Mouse (Mus musculus): ENCODE data around the gene Igsf8.
A peak's percentile ranks its signal among the peaks of the same experiment; 100 is the strongest.

Igsf8 gene

DNA sequence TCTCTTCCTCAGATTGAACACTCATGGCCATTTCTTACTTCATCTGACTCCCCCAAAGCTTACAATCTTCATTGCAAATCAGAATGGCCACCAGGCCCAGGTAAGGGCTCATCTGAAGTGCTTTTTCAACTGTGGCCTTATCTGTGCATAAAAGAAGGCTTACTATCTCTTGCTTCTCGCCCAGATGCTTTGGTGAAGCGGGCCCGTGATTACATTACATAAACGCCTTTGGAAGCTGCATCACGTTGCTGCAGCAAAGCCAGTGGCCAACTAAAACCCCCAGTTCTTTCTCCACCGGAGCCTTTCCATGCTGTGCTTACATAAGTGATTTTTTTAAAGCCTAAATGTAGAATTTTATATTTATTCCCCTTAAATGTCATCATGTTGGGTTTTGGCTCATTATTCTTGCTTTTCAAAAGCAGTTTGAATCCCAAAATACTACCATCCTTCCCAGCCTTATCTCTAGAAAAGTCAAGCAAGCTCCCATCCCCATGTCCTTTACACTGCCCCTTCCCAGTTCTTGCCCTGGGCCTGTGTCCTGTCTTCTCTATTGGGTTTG is 62.4 kb downstream of the Igsf8 start:
- DNase-seq (ENCODE audit: low spot score): no peak

DNA sequence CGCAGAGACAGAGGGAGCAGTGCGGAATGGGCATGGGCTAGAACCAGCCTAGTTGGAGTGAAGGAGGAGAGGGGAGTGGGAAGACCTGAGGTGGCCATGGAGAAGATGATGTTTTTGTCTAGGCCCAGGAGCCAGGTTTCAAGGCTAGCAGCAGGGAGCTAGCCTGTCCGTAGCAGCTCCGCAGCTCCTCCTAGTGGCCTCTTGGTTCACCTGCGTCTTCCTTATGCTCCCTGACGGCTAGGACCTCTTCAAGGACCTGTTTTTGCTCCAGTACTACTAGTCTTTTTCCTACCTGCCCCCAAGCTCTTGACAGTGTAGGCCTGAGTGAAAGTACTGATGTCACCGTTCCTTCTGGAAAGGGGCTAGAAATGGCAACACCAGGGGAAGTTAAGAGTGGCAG is 63.3 kb downstream of the Igsf8 start:
- DNase-seq (ENCODE audit: low spot score): peak; percentile 81

DNA sequence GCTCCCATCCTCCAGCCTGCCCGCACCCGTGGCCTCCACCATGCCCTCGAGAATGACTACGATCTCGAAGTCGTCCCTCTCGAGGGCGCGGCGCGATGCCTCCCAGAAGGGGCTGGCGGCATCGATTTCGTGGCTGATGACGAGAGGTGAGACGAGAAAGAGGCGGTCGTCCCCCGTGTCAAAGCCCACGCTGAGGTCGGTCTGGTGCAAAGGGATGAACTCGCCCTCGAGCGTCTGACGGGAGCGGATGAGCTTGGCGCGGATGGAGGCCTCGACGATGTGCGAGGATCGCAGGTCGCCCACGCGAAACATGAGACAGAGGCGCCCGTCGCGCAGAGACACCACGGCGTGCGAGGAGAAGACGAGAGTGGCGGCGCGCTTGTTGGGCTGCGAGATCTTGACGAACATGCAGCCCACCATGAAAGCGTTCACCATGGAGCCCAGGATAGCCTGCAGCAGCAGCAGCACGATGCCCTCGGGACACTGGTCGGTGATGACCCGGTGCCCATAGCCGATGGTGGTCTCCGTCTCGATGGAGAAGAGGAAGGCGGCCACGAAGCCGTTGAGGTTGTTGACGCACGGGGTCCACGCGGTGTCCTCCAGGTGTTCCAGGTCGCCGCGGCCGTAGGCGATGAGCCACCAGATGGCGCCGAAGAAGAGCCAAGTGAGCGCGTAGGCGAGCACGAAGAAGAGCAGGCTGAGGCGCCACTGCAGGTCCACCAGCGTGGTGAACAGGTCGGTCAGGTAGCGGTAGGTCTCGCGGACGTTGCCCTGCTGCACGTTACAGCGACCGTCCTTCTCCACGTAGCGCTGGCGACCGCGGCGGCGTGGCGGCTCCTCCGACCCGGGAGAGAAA is 64.5 kb downstream of the Igsf8 start:
- no peak for DNase-seq (ENCODE audit: low spot score)

DNA sequence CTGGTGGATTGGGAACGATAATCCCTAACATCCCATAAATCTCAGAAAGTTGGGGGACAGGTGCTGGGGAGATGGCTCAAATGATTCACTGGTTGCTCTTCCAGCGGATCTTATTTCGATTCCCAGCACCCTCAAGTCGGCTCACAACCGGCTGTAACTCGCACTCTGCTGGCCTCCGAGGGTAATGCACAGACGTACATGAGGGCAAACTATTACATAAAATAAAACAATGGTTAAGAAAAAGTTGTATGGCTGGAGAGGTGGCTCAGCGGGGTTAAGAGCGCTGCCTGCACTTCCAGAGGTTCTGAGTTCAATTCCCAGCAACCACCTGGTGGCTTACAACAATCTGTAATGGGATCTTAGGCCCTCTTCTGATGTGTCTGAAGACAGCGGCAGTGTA is 65.2 kb downstream of the Igsf8 start:
- DNase-seq (ENCODE audit: low spot score): no peak

DNA sequence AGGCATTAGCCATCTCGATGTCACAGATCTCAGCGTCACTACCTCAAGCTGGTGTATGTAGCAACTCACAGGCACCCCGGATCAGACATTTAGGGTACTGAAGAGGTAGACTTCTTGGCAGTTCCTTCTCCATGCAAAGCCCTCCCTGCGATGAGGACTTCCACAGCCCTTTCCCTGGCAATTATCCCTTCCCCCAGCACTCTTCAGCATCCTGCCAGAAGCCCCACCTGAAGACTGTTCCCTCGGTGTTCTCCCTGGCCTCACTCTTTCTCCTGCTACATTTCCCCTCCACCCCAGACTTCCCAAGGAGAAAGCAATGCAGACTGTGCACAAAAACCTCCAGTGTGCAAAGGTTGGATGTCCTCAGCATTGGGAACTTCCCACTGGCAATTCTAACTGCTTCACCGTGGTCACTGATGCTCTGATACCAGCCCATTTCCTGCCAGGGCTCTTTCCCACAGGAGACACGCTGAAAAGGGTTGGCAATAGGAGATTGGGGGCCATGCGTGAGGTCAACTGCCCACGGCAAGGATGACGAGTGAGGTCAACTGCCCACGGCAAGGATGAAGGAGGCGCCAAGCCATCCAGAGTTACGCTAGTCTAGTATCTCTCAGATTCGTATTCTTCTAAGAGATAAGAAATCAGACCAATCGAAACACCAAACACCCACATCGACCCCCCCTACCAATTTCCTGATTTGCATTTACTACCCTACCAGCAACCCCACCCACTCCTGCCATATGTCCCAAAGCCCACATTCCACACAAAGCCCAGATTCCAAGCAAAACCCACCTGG is 66.0 kb downstream of the Igsf8 start:
- no peak for DNase-seq (ENCODE audit: low spot score)

DNA sequence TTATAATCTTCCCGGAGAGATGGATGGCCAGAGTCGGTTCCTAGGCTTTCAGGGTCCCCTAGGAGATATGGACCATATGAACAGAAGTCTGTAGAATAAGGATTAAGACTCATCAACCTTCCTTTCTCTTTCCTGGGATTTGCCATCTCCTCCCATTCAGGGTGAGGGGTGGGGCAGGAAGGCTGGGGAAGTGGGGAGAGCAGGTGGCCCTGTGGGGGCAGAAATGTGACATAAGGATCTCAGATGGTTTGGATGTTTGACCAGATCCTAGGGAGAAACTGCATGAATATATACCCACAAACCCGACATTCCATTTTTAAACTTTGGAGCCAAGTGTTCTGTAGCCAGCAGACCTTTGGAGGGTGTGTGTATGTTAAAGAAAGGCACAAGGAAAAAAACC is 66.6 kb downstream of the Igsf8 start:
- DNase-seq (ENCODE audit: low spot score): no peak

DNA sequence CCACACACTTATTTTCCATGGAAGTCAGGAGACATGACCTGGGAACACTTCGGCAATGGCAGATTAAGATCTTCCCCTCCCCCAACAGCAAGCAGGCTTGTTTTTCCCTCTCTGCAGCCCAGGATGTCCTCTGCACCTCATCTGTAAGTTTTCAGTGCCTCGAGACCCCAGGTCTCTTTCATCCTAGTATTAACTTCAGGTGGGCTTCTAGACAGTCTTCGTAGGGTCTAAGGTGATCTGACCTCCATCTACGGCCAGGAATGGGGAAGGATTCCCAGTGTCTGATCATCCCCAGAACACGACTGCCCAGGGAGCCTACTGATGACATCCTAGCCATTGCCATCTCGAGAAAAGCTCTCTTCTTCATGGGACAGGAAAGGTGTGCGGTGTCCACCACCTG is 67.0 kb downstream of the Igsf8 start:
- no peak for DNase-seq (ENCODE audit: low spot score)

DNA sequence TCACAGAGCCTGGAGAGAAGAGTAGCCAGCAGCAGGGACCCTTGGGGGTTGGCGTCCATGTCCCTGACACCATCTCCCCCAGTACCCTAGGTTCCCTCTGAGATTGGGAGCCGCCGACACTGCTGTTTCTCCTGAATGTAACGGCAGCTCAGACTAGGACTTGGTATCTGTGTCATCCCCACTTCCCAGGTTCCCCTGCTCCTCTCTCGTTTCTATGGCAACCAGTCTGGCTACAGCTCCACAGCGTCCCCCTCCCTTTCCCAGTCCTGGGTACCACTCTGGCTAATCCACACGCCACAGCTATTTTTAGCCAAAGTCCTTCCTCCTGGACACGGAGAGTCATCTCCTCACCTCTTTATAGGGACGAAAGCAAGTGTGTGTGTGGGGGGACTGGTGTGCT is 67.7 kb downstream of the Igsf8 start, which contains the start of gene Kcnj9:
TSS of gene Kcnj9 (minus strand) at position 188 of the 400 bp plus-strand sequence.
- no peak for DNase-seq (ENCODE audit: low spot score)

DNA sequence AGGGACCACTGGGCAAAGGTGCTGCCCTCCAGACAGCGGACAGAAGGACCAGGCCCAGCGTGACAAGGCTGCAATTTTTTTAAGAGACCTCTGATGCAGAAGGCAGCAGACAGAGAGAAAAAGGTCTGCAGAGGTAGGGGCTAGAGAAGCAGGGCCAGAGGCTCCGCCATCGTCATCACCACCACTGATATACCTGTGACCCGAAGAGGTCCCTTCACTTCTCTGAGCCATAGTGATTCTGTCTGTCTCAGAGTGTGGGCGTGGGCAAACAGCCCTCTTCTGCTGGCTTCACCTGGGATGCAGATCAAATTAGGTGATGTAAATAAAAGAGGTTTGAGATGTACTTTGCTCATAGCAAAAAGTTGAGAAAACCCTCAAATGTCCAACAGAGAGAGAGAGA is 68.2 kb downstream of the Igsf8 start:
- no peak for DNase-seq (ENCODE audit: low spot score)

DNA sequence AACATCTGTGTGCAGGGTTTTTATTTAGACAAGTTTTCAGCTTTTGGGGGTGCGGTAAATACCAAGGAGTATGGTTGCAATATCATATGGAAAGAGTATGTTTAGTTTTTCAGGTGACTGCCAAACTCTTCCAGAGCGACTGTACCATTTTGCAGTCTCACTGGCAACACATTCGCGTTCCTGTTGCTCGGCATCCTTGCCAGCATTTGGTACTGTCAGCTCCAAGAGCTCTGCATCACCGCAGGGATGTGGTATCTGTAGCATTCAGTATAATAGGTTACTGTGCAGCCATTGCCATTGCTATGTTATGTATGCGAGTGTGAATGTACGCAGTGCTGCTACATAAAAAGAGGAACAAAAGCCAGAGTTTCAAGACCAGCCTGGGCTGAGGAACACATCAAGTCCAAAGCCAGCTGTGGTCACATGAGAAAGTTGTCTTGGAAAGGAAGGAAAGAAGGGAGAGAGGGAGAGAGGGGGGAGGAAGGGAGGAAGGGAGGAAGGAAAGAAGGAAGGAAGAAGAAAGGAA is 70.0 kb downstream of the Igsf8 start:
- no peak for DNase-seq (ENCODE audit: low spot score)

DNA sequence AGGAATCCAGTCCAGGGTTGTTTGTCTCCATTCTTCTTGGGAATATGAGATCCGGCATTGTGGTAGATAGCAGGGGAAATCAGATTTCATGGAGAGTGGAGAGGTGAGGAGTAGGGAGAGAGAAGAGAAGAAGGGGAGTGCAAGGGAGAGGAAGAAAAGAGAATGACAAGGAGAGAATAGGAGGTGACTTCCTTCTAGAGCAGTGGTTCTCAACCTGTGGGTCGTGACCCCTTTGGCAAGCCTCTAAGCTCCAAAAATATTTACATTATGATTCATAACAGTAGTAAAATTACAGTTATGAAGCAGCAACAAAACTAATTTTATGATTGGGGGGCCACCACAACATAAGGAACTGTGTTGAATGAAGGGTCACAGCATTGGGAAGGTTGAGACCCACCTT is 71.5 kb downstream of the Igsf8 start:
- no peak for DNase-seq (ENCODE audit: low spot score)

DNA sequence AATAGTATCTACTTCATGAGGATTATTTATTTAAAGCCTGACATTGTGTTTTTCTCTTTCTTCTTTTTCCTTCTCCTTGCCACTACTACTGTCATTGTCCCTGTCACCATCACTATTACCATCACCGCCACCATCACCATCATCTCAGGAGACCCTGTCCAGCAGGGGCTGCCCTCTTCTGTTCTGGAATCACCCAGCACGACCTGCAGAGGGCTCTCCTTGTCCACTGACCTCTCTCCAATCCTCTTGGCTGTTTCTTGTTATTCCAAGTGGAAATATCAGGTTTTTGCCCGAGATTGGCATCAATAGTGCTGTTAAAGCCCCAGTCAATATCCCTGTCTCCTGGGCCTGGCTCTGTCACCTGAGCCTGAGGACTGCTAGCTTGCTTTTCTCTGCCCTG is 72.1 kb downstream of the Igsf8 start:
- DNase-seq (ENCODE audit: low spot score): peak; percentile 37

DNA sequence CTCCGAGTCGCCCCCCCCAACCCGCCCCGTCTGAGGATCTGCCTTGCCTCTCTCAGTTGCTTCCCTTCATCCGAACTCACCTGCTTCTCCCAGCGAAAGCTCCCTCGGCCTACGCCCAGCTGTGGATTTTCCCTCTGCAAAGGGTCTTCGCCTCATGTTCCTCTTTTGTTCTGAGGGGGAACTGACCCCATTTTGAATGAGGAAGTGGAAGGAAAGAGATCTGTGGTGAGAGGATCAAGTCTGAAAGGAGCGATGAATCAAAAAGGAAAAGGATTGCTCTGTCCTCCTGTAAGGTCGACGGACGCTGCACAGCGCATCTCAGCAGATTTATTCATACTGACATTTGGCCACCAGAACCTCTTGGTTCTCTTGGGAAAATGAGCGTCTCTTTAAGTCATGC is 74.4 kb downstream of the Igsf8 start:
- DNase-seq (ENCODE audit: low spot score): no peak

DNA sequence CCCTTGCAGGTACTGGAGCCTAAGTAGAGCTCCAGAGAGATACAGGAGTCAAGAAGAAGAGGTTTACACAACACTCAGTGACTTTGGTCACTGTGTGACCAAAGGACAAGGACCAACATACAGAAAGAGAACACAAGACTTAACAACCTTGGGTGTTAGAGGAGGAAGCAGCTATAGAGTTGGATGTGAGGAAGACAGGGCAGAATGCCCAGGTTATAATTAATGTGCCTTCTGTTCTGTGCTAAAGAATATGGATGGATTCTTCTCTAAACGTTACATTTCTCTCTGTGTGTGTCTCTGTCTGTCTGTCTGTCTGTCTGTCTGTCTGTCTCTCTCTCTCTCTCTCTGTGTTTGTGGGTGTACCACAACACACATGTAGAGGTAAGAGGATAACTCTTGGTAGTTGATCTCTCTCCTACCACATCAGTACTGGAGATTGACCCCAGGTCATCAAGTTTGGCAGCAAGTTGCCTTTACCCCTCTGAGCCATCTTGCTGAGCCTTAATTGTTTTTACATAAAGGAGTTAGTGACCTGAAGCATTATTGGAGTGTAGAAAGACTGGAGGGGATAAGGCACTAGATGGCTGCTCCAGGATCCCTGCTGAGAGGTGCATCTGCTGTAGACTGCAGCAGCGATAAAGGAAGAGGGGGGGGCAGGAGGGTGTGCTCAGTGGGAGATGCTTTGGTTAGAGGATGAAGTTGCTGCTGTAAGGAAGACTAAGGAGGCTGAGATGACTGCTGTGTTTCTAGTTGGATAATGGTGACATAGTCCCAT is 76.2 kb downstream of the Igsf8 start:
- no peak for DNase-seq (ENCODE audit: low spot score)

DNA sequence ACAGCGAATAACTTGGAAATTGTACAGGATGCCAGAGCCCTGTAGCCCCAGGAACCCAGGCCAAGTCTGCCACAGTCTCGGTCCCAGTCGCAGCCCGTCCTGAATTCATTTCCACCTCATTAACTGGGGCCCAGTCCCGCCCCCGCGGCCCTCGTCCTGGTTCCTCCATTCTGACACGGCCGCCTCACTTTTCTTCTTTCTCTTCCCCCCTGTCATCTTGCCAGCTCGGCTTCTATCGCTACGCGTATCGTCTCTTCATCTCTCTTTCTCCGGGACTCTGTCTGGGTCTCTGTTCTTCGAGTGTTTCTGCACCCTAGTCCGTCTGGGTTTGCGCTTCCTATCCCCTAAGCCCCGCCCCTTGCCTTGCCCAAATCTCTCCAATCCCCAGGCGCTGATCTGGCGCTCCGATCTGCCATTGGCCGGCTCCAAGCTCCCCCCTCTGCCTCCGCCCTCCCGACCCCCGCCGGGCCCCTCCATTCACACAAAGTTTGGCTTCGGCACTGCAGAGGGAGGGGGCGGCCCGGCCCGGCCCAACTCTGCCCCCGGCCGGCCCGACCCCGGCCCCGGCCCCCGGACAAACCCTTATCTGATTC is 79.4 kb downstream of the Igsf8 start, which contains the start of gene Kcnj10:
TSS of gene Kcnj10 (plus strand) at position 482 of the 593 bp plus-strand sequence.
- no peak for DNase-seq (ENCODE audit: low spot score)

DNA sequence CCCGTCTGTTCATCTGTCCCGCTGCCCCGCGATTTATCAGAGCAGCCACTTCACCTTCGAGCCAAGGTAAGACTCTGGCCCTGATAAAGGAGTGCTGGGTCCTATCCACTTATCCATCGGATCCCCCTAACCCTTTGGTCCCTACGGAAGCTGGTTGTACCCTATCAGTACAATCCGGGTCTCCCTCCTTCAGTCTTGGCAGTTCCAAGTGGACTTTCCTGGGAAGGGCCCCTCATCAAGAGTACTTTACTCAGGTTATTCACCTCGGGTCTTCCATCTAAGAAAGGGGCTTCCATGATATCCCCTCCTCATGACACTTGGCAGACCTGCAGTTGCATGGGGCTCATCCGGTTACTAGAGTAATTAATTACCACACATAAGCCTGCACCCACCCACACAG is 79.9 kb downstream of the Igsf8 start:
- DNase-seq (ENCODE audit: low spot score): no peak

DNA sequence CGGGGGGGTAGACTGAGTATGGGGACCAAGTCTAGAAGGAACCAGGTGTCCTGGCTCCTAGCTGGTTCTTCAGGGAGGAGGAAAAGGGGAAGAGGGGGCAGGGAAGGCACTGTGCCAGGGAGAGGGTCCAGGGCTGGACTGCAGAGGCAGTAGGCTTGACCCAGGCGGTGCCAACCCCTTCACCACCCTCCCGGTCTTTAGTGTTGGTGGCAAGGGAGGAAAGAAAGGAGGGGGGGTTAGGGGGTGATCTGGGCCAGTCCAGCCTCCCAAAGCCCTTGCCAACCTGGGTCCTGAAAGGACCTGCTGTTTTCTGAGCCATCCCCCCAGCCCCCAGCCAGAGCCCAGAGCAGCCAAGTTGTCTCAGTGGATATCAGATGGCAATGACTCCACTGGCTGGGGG is 81.3 kb downstream of the Igsf8 start:
- DNase-seq (ENCODE audit: low spot score): no peak

DNA sequence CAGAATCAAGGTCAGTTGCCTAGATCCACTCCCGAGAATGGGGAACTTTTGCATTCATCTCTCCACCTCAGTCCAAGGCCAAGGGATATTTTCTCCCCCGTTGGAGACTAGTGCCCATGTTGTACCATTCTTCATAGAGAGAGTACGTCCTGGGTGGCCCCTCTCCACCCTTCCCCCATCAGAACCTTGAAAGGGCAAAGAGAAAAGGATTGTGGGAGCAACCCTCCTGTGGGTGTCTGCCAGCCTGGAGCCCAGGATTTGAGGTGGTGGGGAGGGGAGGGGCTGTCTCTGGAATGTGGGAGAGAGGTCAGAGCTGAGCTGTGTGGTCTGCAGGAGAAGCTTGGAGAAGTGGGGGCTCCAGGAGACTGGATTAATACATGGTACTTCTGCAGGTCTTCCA is 82.5 kb downstream of the Igsf8 start:
- DNase-seq (ENCODE audit: low spot score): no peak

DNA sequence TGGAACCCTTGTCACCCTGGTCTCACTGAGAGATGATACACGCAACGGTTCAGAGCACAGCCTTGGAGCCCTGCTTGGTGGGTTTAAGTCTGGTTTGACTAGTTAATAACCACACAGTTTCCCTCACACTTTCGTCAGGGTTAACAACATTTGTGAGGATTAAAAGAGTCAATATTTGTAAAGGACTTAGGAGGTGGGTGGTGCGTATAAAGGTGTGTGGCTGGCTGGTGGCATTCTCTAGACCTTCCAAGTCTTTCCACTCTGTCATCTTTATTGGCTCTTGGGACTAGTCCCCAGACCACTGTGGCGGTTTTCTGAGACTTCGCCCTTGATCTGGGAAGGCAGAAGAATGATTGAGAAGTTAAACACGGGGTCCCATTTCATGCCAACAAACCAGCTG is 83.4 kb downstream of the Igsf8 start:
- no peak for DNase-seq (ENCODE audit: low spot score)

DNA sequence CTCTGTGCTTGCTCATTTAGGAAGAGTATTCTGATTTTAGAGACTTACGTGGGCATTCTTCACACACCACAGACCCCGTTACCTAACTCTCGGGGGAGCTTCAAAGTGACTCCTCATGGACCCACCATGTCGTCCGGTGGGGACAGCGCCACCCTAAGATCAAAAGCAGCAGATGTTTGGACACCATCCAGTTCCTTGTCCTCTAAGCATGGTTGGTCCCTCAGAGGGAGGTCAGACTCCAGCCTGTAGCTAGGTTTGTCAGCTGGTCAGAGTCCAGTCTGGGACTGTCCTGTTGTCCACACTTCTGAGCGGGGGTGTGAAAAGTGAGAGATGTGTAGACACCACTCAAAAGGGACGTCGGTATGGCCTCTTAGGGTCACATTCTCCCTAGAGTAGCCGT is 85.3 kb downstream of the Igsf8 start:
- no peak for DNase-seq (ENCODE audit: low spot score)

DNA sequence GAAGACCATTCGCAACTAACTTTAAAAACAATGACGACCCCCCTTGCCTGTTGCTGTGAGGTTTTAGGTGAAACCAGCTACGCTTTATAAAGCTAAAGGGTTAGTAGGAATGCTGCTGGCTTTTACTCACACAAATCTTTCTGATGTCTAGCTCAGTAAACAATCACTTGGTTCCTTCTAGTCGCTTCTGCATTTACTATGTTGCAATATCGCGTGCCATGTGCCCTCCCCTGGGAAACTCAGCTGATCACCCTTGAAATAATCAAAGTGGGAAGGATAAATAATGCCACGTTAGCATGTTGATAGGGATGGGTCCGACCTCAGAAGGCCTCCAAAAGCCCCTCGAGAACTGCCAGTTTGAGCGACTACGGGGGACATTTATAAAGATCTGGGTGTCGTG is 85.9 kb downstream of the Igsf8 start:
- DNase-seq (ENCODE audit: low spot score): no peak

DNA sequence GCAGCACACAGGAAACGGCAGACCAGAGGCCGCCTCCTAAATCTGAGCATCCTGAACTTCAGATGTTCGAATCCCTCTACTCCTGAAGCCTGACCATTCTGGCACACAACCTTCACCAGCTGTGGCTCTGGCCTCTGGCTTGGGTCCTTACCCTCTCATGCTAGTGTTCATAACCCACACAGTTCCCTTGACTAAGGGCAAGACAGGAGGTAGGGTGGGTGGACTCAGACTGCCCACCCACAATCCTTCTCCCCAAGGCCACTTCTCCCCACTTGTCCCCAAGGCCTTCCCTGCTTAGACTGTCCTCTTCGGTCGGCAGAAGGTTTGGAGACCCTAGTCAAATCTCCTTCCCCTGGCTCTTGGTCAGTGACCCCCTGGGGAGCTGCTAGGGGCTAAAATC is 88.1 kb downstream of the Igsf8 start:
- DNase-seq (ENCODE audit: low spot score): no peak
